In genomic region chr19:43815661-43816414, GRCm38 (mm10) we compare ENCODE assay signal across 9 mouse cellular contexts. TPM values are rescaled to one million over a fixed set of nuclear protein-coding genes. Genes with fewer than 3 reads are reported as not detected.
DNase-seq lines count a peak whose midpoint lies in the region; ATAC-seq and TF ChIP-seq lines count a peak whose summit lies in the region.
"Had no signal": no experiment of that assay in that cellular context is flagged by ENCODE, and none has a peak within 500 bp of the region (broad histone marks: within the 10 kb centered on the region; RNA-seq: fewer than 3 reads in every experiment).

No protein-coding gene starts in this region.

- ATAC-seq in kidney, postnatal 0 days (replicated peaks; ENCODE audit: low FRiP score, low read depth): no peak
- no peak for ATAC-seq in kidney, embryonic 14.5 days (ENCODE audit: low FRiP score, low TSS enrichment)
- ATAC-seq in forebrain, embryonic 15.5 days (replicated peaks): no peak

- peak overlapping the region; percentile 25 for H3K4me2 ChIP-seq in kidney, postnatal 0 days (ENCODE audit: low read length)
- no peak overlapping the region for H3K4me2 ChIP-seq in kidney, embryonic 14.5 days (replicated peaks; ENCODE audit: low read depth, low read length)
- H3K4me2 ChIP-seq in forebrain, embryonic 15.5 days (replicated peaks): no peak overlapping the region
- H3K4me2 ChIP-seq: neural tube, embryonic 13.5 days had no signal

- H3K4me3 ChIP-seq in kidney, postnatal 0 days (replicated peaks; ENCODE audit: low read depth, low read length): no peak overlapping the region
- H3K4me3 ChIP-seq in kidney, embryonic 14.5 days (ENCODE audit: low read length): no peak overlapping the region
- H3K4me3 ChIP-seq in forebrain, embryonic 15.5 days: no peak overlapping the region
- H3K4me3 ChIP-seq: neural tube, embryonic 13.5 days had no signal

- WGBS in kidney, postnatal 0 days: 58% methylated on average over 14 of the region's 14 CpGs
- 68% methylated on average over 14 of the region's 14 CpGs for WGBS in kidney, embryonic 14.5 days
- WGBS in forebrain, embryonic 15.5 days: 68% methylated on average over 14 of the region's 14 CpGs

- H3K4me1 ChIP-seq in kidney, postnatal 0 days (replicated peaks; ENCODE audit: insufficient read depth, low read length): no peaks in the 10 kb centered on the region
- no peaks in the 10 kb centered on the region for H3K4me1 ChIP-seq in kidney, embryonic 14.5 days (ENCODE audit: control insufficient read depth, insufficient read depth, low read length)
- H3K4me1 ChIP-seq in forebrain, embryonic 15.5 days: no peaks in the 10 kb centered on the region
- H3K4me1 ChIP-seq: neural tube, embryonic 13.5 days had no signal

- H3K9me3 ChIP-seq in kidney, postnatal 0 days (replicated peaks; ENCODE audit: low read length): no peaks in the 10 kb centered on the region
- H3K9me3 ChIP-seq in kidney, embryonic 14.5 days (ENCODE audit: control insufficient read depth, low read length): no peaks in the 10 kb centered on the region
- H3K9me3 ChIP-seq in forebrain, embryonic 15.5 days: no peaks in the 10 kb centered on the region
- H3K9me3 ChIP-seq: neural tube, embryonic 13.5 days had no signal

- H3K36me3 ChIP-seq in kidney, postnatal 0 days (ENCODE audit: insufficient read depth, low read length): no peaks in the 10 kb centered on the region
- no peaks in the 10 kb centered on the region for H3K36me3 ChIP-seq in kidney, embryonic 14.5 days (ENCODE audit: control insufficient read depth, insufficient read depth, low read length)
- H3K36me3 ChIP-seq in forebrain, embryonic 15.5 days: no peaks in the 10 kb centered on the region
- H3K36me3 ChIP-seq: neural tube, embryonic 13.5 days had no signal

- no peak for TF ChIP-seq CTCF in kidney, postnatal 0 days (IDR thresholded peaks at IDR 0.05; ENCODE audit: low read depth)

- no peak for DNase-seq in kidney, postnatal 0 days (ENCODE audit: low spot score)
- peak; percentile 54 for DNase-seq in adrenal gland, postnatal 14 days
- DNase-seq in heart, postnatal 14 days: peak; percentile 4 to 6
- DNase-seq in right cerebral cortex, postnatal 14 days: peak; percentile 48
- DNase-seq in layer of hippocampus, adult 9-11 months: no peak
- DNase-seq in cerebellum, postnatal 36 days: no peak

- H3K27me3 ChIP-seq in kidney, postnatal 0 days (ENCODE audit: insufficient read depth, low read length): no peaks in the 10 kb centered on the region
- no peaks in the 10 kb centered on the region for H3K27me3 ChIP-seq in kidney, embryonic 14.5 days (ENCODE audit: control insufficient read depth, insufficient read depth, low read length)
- no peaks in the 10 kb centered on the region for H3K27me3 ChIP-seq in forebrain, embryonic 15.5 days
- H3K27me3 ChIP-seq: neural tube, embryonic 13.5 days had no signal

- H3K9ac ChIP-seq in kidney, postnatal 0 days (ENCODE audit: low read depth, low read length): no peak overlapping the region
- no peak overlapping the region for H3K9ac ChIP-seq in kidney, embryonic 14.5 days (ENCODE audit: low read depth, low read length)
- no peak overlapping the region for H3K9ac ChIP-seq in forebrain, embryonic 15.5 days (replicated peaks)
- H3K9ac ChIP-seq: neural tube, embryonic 13.5 days had no signal

- intact Hi-C loops in heart, postnatal 14 days (cut with DNase I): no loop called here

- no peak overlapping the region for H3K27ac ChIP-seq in kidney, postnatal 0 days
- no peak overlapping the region for H3K27ac ChIP-seq in kidney, embryonic 14.5 days (ENCODE audit: low read depth, low read length)
- no peak overlapping the region for H3K27ac ChIP-seq in forebrain, embryonic 15.5 days (replicated peaks)
- H3K27ac ChIP-seq: neural tube, embryonic 13.5 days had no signal

RNA-seq across cellular contexts. Expression of gene Abcc2, which starts 33.8 kb away (rescaled TPM):
- polyA plus RNA-seq in kidney, postnatal 0 days (2015; fragmentation: Nextera tagmentation; extraction: Ambion mirVana): 7.4 and 7.9 TPM in 2 replicates
- polyA plus RNA-seq in kidney, embryonic 14.5 days (2014; fragmentation: Nextera tagmentation; extraction: Ambion mirVana): 0.94 and 1.7 TPM in 2 replicates
- 1.8 and 17.0 TPM in 2 replicates for total RNA-seq in adrenal gland, postnatal 14 days (2021)
- not detected for total RNA-seq in heart, postnatal 14 days (2021)
- 0.04 TPM in 1 of 2 replicates, not detected in the other for polyA plus RNA-seq in forebrain, embryonic 15.5 days (2015; fragmentation: Nextera tagmentation; extraction: Ambion mirVana)

Comparison
In these comparisons a context has a peak if more than half of its experiments do, and no peak if none do; other contexts are left out.
1. DNase-seq: peak in adrenal gland, postnatal 14 days (single experiment), heart, postnatal 14 days (2 of 2) and right cerebral cortex, postnatal 14 days (single experiment); none in kidney, postnatal 0 days (single experiment), layer of hippocampus, adult 9-11 months (single experiment) and cerebellum, postnatal 36 days (0 of 2).